Mouse (Mus musculus) olfactory bulb, adult 2 months (tissue): ENCODE data around the gene Atg4b. TPM values are rescaled to one million over a fixed set of nuclear protein-coding genes. Genes with fewer than 3 reads are reported as not detected.

Experiments
- H3K27ac ChIP-seq: fragments of 200-500 bp; 2 replicates; pipeline ENCODE4 v1.5.1; 2012; ENCODE audit warnings: low read depth, low read length; ENCODE audit not compliant: insufficient read depth
- H3K4me1 ChIP-seq: fragments of 200-500 bp; 2 replicates; pipeline ENCODE4 v1.6.1; 2012; ENCODE audit warnings: low read length; ENCODE audit not compliant: control insufficient read depth, insufficient read depth
- H3K4me3 ChIP-seq: fragments of 200-500 bp; 2 replicates; pipeline ENCODE4 v1.5.1; 2012; ENCODE audit warnings: mild to moderate bottlenecking, low read depth, low read length, moderate library complexity; ENCODE audit not compliant: insufficient read depth
- CTCF ChIP-seq: fragments of 200-500 bp; IDR thresholded peaks from 2 replicates; pipeline ENCODE4 v1.5.1; 2012; ENCODE audit warnings: low read depth, mild to moderate bottlenecking, low read length, moderate library complexity; ENCODE audit not compliant: insufficient read depth
- POLR2A ChIP-seq: fragments of 200-500 bp; IDR thresholded peaks from 2 replicates; pipeline ENCODE4 v1.6.1; 2012; ENCODE audit warnings: mild to moderate bottlenecking, low read depth, low read length, moderate library complexity; ENCODE audit not compliant: insufficient read depth
- WGBS: fragments of 180-500 bp; shearing (Covaris S2); methylation state at CpG from one replicate; pipeline ENCODE4 v1.1.7; 2018; 5-methylcytosine and 5-hydroxymethylcytosine counted together
- polyA plus RNA-seq: library from polyadenylated mRNA; stranded (reverse); fragments of >200 nt; gene quantifications from 2 replicates; pipeline ENCODE4 v1.2.4, GENCODE M21; 2012; ENCODE audit warnings: low replicate concordance; ENCODE audit not compliant: missing spikeins, insufficient read depth, insufficient read length

Gene Atg4b
- polyA plus RNA-seq, 1 experiment, result not detected

DNA sequence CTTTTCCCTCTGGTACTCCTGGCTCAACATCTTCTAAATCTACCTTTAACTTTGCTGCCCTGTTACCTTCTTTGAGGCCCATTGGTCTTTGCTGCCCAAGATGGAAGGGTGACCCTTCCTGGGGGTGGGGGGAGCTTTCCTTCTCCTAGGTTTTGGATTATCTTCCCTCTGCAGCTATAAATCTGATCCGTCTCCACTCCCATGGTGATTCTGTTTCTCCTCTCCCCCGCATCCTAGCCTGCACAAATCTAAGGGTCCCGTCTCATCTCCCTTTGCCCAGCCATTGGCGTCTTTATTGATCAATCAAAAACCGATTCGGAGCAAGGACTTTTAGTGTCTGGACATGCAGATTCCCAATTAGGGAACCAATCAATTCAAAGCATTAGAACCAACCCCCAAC is 16.3 kb downstream of the Atg4b start:
- Histone ChIP-seq H3K4me3 (no peak overlapping the region), H3K4me1 (no peaks in the 10 kb centered on the region), H3K27ac (no peak overlapping the region)
- 96% methylated on average over 6 of the region's 6 CpGs for WGBS
- TF ChIP-seq CTCF, result no peak
- no peak for TF ChIP-seq POLR2A

DNA sequence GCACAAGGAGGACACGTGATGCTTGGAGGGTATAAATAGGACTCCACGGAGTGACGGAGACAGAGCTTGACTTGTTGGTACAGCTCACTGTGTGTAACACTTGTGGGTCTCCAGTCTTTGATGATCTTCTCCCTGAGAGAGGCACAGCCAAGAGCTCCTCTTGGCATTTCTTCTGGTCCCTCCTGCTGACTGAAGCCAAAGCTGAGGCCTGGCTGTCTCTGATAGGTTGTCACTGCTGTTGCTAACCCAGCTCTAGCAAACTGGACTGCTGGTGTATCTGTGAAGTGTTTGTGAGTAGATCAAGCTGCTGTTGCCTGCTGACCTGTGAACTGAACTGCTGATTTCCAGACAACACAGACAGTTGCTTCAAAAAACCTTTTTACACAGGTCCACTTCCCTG is 18.6 kb downstream of the Atg4b start:
- TF ChIP-seq POLR2A, result no peak
- no peak for TF ChIP-seq CTCF
- H3K4me3 ChIP-seq, result no peak overlapping the region
- no peaks in the 10 kb centered on the region for H3K4me1 ChIP-seq
- no peak overlapping the region for H3K27ac ChIP-seq
- WGBS, result 84% methylated on average over 3 of the region's 3 CpGs

- no peak for TF ChIP-seq CTCF
- TF ChIP-seq POLR2A, result no peak
These were observed 25.4 kb downstream of the Atg4b start for GRCm38 (mm10) chr1:93776686-93777085.

GRCm38 (mm10) chr1:93786912-93787311 is 35.6 kb downstream of the Atg4b start:
- WGBS, result 79% methylated on average over 2 of the region's 2 CpGs
- H3K27ac ChIP-seq, result no peak overlapping the region
- H3K4me1 ChIP-seq, result no peaks in the 10 kb centered on the region
- no peak for TF ChIP-seq CTCF
- TF ChIP-seq POLR2A, result no peak
- no peak overlapping the region for H3K4me3 ChIP-seq

More at GRCm38 (mm10) chr1:93776686-93777085, 25.4 kb downstream of the Atg4b start:
- Histone ChIP-seq H3K4me3 (no peak overlapping the region), H3K4me1 (no peaks in the 10 kb centered on the region), H3K27ac (no peak overlapping the region)
- 83% methylated on average over 5 of the region's 5 CpGs for WGBS

DNA sequence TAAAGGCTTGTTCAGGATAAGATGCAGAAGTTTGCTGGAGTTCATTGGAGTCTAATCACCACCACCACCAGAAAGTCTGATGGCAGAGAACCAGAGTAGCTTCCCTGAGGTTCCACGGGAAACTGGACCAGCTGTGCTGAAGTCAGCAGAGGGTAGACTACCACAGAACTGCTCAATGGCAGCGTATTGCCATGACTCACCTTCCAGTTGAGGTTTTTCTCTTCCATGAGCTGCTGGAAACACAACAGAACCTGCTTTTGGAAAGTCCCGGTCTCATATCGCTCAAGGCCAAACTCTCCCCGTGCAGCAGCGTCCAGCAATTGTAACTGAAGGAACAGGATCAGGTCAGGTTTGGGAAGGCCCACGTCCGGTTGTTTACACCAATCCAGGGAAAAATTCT is 43.2 kb downstream of the Atg4b start:
- no peak for TF ChIP-seq POLR2A
- TF ChIP-seq CTCF, result no peak
- no peaks in the 10 kb centered on the region for H3K4me1 ChIP-seq
- no peak overlapping the region for H3K27ac ChIP-seq
- 94% methylated on average over 8 of the region's 8 CpGs for WGBS
- no peak overlapping the region for H3K4me3 ChIP-seq

DNA sequence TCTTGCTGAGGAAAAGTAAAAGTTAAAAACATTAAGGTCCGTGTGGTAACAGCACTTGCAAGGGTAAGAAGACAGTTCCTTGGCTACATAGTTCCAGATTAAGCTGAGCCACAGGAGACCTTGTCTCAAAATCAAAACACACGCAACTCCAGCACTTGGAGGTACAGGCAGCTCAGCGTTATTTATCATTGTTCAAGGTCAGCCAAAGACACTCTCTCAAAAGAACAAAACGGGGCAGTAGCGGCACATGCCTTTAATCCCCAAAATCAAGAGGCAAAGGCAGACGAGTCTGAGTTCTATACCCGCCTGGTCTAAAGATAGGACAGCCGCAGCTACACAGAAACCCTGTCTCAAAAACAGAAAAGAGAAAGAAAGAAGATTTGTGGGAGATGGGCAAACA is 44.6 kb downstream of the Atg4b start:
- 74% methylated on average over 8 of the region's 8 CpGs for WGBS
- TF ChIP-seq CTCF (no peak), POLR2A (no peak)
- no peaks in the 10 kb centered on the region for H3K4me1 ChIP-seq
- no peak overlapping the region for H3K4me3 ChIP-seq
- no peak overlapping the region for H3K27ac ChIP-seq

GRCm38 (mm10) chr1:93800670-93801503 is 49.6 kb downstream of the Atg4b start:
- Histone ChIP-seq H3K4me3 (peak overlapping the region; percentile 80), H3K27ac (no peak overlapping the region), H3K4me1 (peaks cover 11% of the 10 kb centered on the region)
- WGBS, result 77% methylated on average over 21 of the region's 21 CpGs
- TF ChIP-seq CTCF (no peak), POLR2A (no peak)

- Histone ChIP-seq H3K4me3 (peak within 1 kb of the TSS; percentile 80), H3K4me1 (peaks cover 11% of the 10 kb centered on the region), H3K27ac (peak within 1 kb of the TSS; percentile 80)
- TF ChIP-seq POLR2A (no peak), CTCF (no peak)
- 1% methylated on average over 42 of the region's 42 CpGs for WGBS
These were observed 50.5 kb downstream of the Atg4b start, which contains the start of gene Dtymk for GRCm38 (mm10) chr1:93801741-93802238. Gene Dtymk, minus strand, starts transcription at chr1:93801934.

DNA sequence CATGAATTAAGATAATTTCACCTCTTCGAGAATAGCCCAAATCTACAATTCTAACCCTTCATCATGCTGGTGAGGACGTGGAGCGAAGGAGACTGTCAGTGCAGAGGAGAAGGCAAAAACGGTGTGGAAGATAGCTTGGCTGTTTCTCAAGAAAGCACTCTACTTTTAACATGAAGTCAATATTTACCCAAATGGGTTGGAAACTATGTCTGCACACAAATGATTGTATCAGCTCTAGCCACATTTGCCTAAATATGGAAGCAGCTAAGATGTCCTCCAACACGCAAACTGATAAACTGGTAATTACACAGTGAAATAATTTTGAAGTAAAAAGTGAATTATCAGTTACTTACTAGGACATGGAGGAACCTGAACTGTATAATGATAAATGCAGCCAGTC is 51.5 kb downstream of the Atg4b start:
- TF ChIP-seq POLR2A (no peak), CTCF (no peak)
- Histone ChIP-seq H3K27ac (no peak overlapping the region), H3K4me1 (peaks cover 11% of the 10 kb centered on the region), H3K4me3 (no peak overlapping the region)
- WGBS, result 77% methylated on average over 5 of the region's 5 CpGs
